Mouse (Mus musculus): ENCODE results near the gene Git1. TPM values are rescaled to one million over a fixed set of nuclear protein-coding genes. Genes with fewer than 3 reads are reported as not detected.

Gene Git1
- polyA plus RNA-seq, 1 experiment from 2014 or later: 9.3 TPM

GRCm38 (mm10) chr11:77513811-77514170 is 20.4 kb downstream of the Git1 start:
- ATAC-seq (ENCODE audit: insufficient number of reproducible peaks, low FRiP score): no peak
- peak overlapping the region; percentile 39 for H3K27ac ChIP-seq (ENCODE audit: poor library complexity, severe bottlenecking)

GRCm38 (mm10) chr11:77514281-77514831 is 21.0 kb downstream of the Git1 start:
- peaks cover 25% of the 10 kb centered on the region for H3K27me3 ChIP-seq (replicated peaks)
- no peaks in the 10 kb centered on the region for H3K9me3 ChIP-seq (replicated peaks)
- H3K4me3 ChIP-seq: peak overlapping the region; percentile 71
- peaks cover 7% of the 10 kb centered on the region for H3K36me3 ChIP-seq
- H3K9ac ChIP-seq: peak overlapping the region; percentile 74
- peak overlapping the region; percentile 45 for H3K27ac ChIP-seq (ENCODE audit: poor library complexity, severe bottlenecking)
- peaks cover 35% of the 10 kb centered on the region for H3K4me1 ChIP-seq (replicated peaks)
- 2% methylated on average over 19 of the region's 19 CpGs for WGBS
- peak; percentile 16 for ATAC-seq (ENCODE audit: insufficient number of reproducible peaks, low FRiP score)
- H3K4me2 ChIP-seq: peak overlapping the region; percentile 92

More at GRCm38 (mm10) chr11:77513811-77514170, 20.4 kb downstream of the Git1 start:
- Histone ChIP-seq H3K27me3 (replicated peaks) (peaks cover 25% of the 10 kb centered on the region), H3K9me3 (replicated peaks) (no peaks in the 10 kb centered on the region), H3K36me3 (peaks cover 10% of the 10 kb centered on the region), H3K9ac (peak overlapping the region; percentile 74), H3K4me2 (peak overlapping the region; percentile 92), H3K4me3 (peak overlapping the region; percentile 71), H3K4me1 (replicated peaks) (peaks cover 38% of the 10 kb centered on the region)
- 6% methylated on average over 10 of the region's 10 CpGs for whole genome bisulfite sequencing

DNA sequence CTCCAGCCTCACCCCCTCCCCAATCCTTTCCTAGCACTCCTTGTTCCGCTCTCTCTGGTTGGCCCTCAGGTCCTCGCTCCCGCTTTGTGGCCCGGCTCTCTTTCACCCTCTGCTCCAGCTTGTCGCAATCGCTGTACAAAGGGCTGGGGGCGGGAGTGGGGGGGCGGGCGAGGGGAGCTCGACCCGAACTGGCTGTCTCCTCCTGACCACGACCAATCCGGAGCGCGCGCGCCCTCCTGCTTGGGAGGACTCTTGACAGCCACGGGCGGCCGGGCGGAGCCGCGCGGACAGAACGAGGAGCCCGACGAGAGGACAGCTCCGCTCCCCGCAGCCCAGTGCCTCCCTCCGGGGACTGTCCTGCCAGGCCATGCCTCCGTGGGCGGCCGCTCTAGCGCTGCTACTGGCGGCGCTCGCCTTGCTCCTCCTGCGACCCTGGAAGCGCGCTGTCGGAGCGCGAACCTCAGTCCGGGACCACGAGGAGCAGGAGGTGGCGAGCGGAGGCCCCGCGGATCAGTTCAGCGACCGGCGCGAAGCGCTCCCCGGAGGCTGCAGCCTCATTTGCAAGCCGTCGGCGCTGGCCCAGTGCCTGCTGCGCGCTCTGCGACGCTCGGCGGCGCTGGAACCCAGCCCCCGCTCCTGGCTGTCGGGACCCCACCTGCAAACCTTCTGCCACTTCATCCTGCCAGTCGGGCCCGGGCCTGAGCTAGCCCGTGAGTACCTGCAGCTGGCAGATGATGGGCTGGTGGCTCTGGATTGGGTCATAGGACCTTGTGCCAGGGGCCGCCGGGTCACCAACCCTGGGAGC is 21.7 kb downstream of the Git1 start, which contains the start of gene Abhd15:
Abhd15 (plus strand) TSS at position 290 of the 805 bp plus-strand sequence.
- H3K9ac ChIP-seq: peak within 1 kb of the TSS; percentile 74
- peak; percentile 69 for ATAC-seq (ENCODE audit: insufficient number of reproducible peaks, low FRiP score)
- peak within 1 kb of the TSS; percentile 45 for H3K27ac ChIP-seq (ENCODE audit: poor library complexity, severe bottlenecking)
- peak within 1 kb of the TSS; percentile 92 for H3K4me2 ChIP-seq
- H3K4me3 ChIP-seq: peak within 1 kb of the TSS; percentile 71
- WGBS: under 1% methylated on average over 71 of the region's 72 CpGs
- peaks cover 25% of the 10 kb centered on the region for H3K27me3 ChIP-seq (replicated peaks)
- peaks cover under 1% of the 10 kb centered on the region for H3K36me3 ChIP-seq
- H3K9me3 ChIP-seq (replicated peaks): no peaks in the 10 kb centered on the region
- peaks cover 35% of the 10 kb centered on the region for H3K4me1 ChIP-seq (replicated peaks)

DNA sequence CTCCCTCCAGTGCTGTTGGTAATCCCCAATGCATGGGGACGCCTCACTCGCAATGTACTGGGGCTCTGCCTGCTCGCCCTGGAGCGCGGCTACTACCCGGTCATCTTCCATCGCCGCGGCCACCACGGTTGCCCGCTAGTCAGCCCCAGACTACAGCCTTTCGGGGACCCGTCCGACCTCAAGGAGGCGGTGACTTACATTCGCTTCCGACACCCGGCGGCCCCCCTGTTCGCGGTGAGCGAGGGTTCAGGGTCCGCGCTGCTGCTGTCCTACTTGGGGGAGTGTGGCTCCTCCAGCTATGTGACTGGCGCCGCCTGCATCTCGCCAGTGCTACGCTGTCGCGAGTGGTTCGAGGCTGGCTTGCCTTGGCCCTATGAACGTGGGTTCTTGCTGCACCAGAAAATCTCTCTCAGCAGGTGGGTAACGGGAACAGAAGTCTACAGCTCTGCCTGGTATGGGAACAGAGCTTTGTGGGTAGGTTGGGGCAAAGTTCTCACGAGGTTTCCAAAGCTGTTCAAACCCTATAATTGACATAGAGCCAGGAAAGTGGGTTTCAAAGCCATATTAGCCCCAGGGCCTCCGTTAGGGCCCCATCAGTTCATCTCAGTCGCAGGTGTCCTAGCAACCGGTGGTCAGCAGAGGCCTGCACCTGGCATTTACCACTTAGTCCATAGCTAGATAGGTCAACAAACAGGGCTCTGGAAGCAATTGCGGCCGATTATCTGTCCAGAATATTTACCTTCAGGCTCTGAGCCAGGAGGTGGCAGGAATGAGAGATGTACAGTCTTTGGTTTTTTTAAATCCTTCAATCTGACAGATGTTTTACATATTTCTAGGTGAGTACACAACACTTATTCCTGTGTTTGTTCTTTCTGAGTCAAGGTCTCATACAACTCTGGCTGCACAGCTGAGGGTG is 22.5 kb downstream of the Git1 start, which contains the start of gene Trp53i13:
Trp53i13 (minus strand) TSS at position 344 of the 916 bp plus-strand sequence.
- Histone ChIP-seq H3K27me3 (replicated peaks) (peaks cover 25% of the 10 kb centered on the region), H3K4me2 (peak within 1 kb of the TSS; percentile 92), H3K4me3 (peak within 1 kb of the TSS; percentile 71), H3K9me3 (replicated peaks) (no peaks in the 10 kb centered on the region), H3K36me3 (no peaks in the 10 kb centered on the region), H3K4me1 (replicated peaks) (peaks cover 37% of the 10 kb centered on the region), H3K27ac (ENCODE audit: poor library complexity, severe bottlenecking) (peak within 1 kb of the TSS; percentile 11; the same call in 1 of the 2 replicates), H3K9ac (peak within 1 kb of the TSS; percentile 74)
- WGBS: 10% methylated on average over 39 of the region's 39 CpGs
- no peak for ATAC-seq (ENCODE audit: insufficient number of reproducible peaks, low FRiP score)

- peaks cover 35% of the 10 kb centered on the region for H3K4me1 ChIP-seq (replicated peaks)
- no peak overlapping the region for H3K9ac ChIP-seq
- no peak overlapping the region for H3K27ac ChIP-seq (ENCODE audit: poor library complexity, severe bottlenecking)
- H3K9me3 ChIP-seq (replicated peaks): no peaks in the 10 kb centered on the region
- no peaks in the 10 kb centered on the region for H3K36me3 ChIP-seq
- ATAC-seq (ENCODE audit: insufficient number of reproducible peaks, low FRiP score): no peak
- peaks cover 25% of the 10 kb centered on the region for H3K27me3 ChIP-seq (replicated peaks)
- WGBS: 80% methylated on average over 5 of the region's 5 CpGs
- no peak overlapping the region for H3K4me2 ChIP-seq
- 0 out of 2 replicates have a peak overlapping the region, but pooled peaks have one; percentile 71 for H3K4me3 ChIP-seq
Measured at GRCm38 (mm10) chr11:77516553-77517425, 23.4 kb downstream of the Git1 start.

- Histone ChIP-seq H3K27ac (ENCODE audit: poor library complexity, severe bottlenecking) (no peak overlapping the region), H3K4me1 (replicated peaks) (peaks cover 28% of the 10 kb centered on the region), H3K9me3 (replicated peaks) (no peaks in the 10 kb centered on the region), H3K4me3 (no peak overlapping the region), H3K36me3 (no peaks in the 10 kb centered on the region), H3K9ac (no peak overlapping the region), H3K27me3 (replicated peaks) (peaks cover 25% of the 10 kb centered on the region), H3K4me2 (no peak overlapping the region)
- ATAC-seq (ENCODE audit: insufficient number of reproducible peaks, low FRiP score): no peak
- WGBS: 78% methylated on average over 27 of the region's 27 CpGs
Measured at GRCm38 (mm10) chr11:77518051-77518798, 24.9 kb downstream of the Git1 start.

DNA sequence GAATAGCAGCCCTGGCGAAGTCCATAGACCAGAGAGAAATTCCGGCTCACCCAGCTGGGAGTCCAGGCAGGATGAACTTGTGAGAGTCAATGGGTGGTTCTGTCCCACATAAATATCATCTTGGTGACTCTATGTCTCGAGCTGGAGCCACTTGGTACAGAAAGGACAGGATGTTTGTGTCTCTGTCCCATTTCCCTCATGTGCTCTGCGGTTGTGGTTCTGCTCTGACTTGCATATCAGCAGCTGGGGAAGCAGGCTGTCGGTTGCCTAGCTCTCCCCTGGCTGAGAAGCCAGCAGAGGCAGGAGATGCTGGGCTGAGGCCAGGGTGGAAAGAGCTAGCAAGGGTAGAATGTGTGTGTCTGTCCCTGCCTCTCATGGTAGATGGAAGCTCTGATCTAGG is 25.7 kb downstream of the Git1 start, which contains the start of gene Gm10392:
Gm10392 (minus strand) TSS at position 156 of the 400 bp plus-strand sequence.
- Histone ChIP-seq H3K4me1 (replicated peaks) (peaks cover 23% of the 10 kb centered on the region), H3K4me3 (no peak within 1 kb of the TSS), H3K27me3 (replicated peaks) (peaks cover 25% of the 10 kb centered on the region), H3K4me2 (no peak within 1 kb of the TSS), H3K9me3 (replicated peaks) (no peaks in the 10 kb centered on the region), H3K27ac (ENCODE audit: poor library complexity, severe bottlenecking) (no peak within 1 kb of the TSS), H3K36me3 (no peaks in the 10 kb centered on the region), H3K9ac (no peak within 1 kb of the TSS)
- ATAC-seq (ENCODE audit: insufficient number of reproducible peaks, low FRiP score): no peak
- WGBS: 51% methylated on average over 5 of the region's 5 CpGs

DNA sequence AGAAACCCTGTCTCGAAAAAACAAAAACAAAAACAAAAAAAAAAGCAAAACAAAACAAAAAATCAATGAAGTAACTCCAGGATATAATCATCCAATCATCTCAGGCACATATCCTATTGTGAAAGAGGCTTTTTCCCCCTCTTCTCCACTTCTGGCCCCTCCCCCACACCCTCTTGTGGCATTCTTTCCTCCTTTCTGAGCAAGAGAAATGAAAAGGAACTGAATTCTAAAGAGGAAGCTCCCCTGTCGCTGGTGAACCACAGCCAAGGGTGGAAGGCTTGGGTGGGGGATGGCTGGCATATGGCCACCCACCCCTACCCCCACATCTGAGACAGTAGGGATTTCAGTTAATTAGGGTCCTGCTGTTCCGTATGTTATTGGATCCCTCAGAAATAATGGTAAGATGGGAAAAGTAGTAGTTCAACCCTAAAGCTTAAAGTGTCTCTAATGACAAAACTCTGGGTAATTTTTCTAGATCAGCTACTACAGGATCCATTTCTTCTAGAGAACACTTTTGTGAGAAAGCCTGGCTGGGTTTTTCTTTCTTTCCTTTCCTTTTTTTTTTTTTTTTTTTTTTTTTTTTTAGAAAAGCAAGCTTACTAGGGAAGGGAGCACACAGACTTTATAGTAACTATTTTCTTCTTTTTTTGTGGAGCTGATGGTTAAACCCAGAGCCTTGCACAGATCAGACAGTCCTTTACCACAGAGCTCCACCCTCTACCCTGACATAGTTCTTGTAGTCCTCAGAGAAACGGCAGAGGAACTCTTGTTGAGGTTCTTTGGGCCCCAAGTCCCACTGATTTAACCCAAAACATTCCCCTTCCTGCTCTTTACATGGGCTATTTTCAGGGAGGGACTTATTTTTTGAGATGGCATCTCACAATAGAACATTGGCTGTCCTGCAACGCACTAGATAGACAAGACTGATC is 27.5 kb downstream of the Git1 start:
- no peaks in the 10 kb centered on the region for H3K9me3 ChIP-seq (replicated peaks)
- no peak for ATAC-seq (ENCODE audit: insufficient number of reproducible peaks, low FRiP score)
- 49% methylated on average over 5 of the region's 5 CpGs for whole genome bisulfite sequencing
- H3K9ac ChIP-seq: no peak overlapping the region
- H3K4me3 ChIP-seq: no peak overlapping the region
- H3K36me3 ChIP-seq: no peaks in the 10 kb centered on the region
- H3K4me2 ChIP-seq: no peak overlapping the region
- no peak overlapping the region for H3K27ac ChIP-seq (ENCODE audit: poor library complexity, severe bottlenecking)
- H3K4me1 ChIP-seq (replicated peaks): peaks cover 5% of the 10 kb centered on the region
- H3K27me3 ChIP-seq (replicated peaks): peaks cover 24% of the 10 kb centered on the region

Measured in heart, embryonic 12.5 days (tissue).